Mouse (Mus musculus) bone marrow macrophage, adult 2 months (primary cell): Measurements from ENCODE around the gene Phf1. TPM values are rescaled to one million over a fixed set of nuclear protein-coding genes. Genes with fewer than 3 reads are reported as not detected.

ENCODE experiments used
- H3K27ac ChIP-seq: 2 replicates; pipeline ENCODE4 v1.5.1; 2012; ENCODE audit warnings: low read depth, low read length; ENCODE audit not compliant: insufficient read depth
- H3K4me1 ChIP-seq: 2 replicates; pipeline ENCODE4 v1.6.1; 2012; ENCODE audit warnings: low read length; ENCODE audit not compliant: control insufficient read depth, insufficient read depth
- H3K4me3 ChIP-seq: 2 replicates; pipeline ENCODE4 v1.5.1; 2012; ENCODE audit warnings: mild to moderate bottlenecking, low read length, moderate library complexity; ENCODE audit not compliant: insufficient read depth
- CTCF ChIP-seq: IDR thresholded peaks from 2 replicates; pipeline ENCODE4 v1.5.1; 2012; ENCODE audit warnings: low read depth, mild to moderate bottlenecking, low read length, moderate library complexity
- POLR2A ChIP-seq: IDR thresholded peaks from 2 replicates; pipeline ENCODE4 v1.6.1; 2012; ENCODE audit warnings: mild to moderate bottlenecking, low read depth, low read length, borderline replicate concordance
- polyA plus RNA-seq: library from polyadenylated mRNA; stranded (reverse); fragments of >200 nt; gene quantifications from 2 replicates; pipeline ENCODE4 v1.2.4, GENCODE M21; 2012; ENCODE audit not compliant: missing spikeins, insufficient read depth, insufficient read length

Gene Phf1
- polyA plus RNA-seq, 1 experiment: 34.3 TPM

DNA sequence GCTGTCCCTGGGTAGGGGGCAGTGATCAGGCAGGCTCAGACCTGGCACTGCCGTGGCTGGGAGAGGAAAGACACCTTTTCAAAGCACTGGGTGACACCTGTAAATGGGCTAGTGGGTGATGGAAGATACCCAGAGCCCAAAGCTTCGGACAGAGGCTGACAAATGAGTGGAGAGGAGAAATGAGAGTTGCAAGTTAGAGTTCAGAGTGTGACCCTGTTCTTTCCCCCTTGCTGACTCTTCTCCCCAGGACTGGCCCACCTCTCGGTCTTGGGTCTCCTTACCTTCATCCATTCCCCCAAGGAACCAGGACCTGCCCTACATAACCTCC lies 7.1 kb downstream of the Phf1 start:
- no peak for TF ChIP-seq POLR2A
- no peak for TF ChIP-seq CTCF
- Histone ChIP-seq H3K4me3 (peak overlapping the region; percentile 60), H3K27ac (peak overlapping the region; percentile 71), H3K4me1 (peaks cover 18% of the 10 kb centered on the region)

DNA sequence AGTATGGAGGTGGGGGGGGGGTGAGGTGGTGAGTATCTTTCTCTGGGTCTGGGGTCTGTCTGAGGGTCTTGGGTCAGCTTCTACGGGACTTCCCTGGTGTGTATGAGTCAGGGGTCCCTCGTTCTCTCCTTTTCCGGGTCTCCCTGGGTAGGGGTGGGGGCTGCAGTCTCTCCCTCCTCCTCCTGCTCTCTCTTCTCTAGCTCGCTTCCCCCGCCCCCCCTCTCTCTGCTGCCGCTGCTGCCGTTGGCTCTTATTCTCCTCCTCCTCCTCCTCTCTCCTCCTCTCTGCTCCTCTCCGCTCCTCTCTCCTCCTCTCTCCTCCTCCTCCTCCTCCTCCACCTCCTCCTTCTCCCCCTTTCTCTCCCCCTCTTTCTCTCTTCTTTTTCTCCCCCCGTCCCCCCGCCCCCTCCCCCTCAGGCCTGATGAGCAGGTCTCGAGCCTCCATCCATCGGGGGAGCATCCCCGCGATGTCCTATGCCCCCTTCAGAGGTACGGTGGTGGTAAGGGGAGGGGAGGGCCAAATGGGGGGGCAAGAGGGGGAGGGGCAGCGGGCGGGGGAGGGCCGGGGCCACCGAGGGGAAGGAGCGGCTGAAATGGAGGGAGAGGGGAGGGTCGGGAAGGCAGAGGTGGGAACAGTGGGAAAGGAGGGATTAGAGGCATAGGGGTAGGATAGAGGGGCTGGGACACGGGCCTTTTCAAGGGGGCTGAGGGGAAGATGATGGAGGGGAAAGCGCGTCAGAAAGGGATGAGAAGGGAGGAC lies 8.4 kb downstream of the Phf1 start, which contains the start of gene Syngap1:
TSS of gene Syngap1 (plus strand) at position 223 of the 759 bp plus-strand sequence.
- TF ChIP-seq POLR2A (no peak), CTCF (no peak)
- Histone ChIP-seq H3K27ac (peak within 1 kb of the TSS; percentile 71), H3K4me1 (peaks cover 18% of the 10 kb centered on the region), H3K4me3 (peak within 1 kb of the TSS; percentile 60)

DNA sequence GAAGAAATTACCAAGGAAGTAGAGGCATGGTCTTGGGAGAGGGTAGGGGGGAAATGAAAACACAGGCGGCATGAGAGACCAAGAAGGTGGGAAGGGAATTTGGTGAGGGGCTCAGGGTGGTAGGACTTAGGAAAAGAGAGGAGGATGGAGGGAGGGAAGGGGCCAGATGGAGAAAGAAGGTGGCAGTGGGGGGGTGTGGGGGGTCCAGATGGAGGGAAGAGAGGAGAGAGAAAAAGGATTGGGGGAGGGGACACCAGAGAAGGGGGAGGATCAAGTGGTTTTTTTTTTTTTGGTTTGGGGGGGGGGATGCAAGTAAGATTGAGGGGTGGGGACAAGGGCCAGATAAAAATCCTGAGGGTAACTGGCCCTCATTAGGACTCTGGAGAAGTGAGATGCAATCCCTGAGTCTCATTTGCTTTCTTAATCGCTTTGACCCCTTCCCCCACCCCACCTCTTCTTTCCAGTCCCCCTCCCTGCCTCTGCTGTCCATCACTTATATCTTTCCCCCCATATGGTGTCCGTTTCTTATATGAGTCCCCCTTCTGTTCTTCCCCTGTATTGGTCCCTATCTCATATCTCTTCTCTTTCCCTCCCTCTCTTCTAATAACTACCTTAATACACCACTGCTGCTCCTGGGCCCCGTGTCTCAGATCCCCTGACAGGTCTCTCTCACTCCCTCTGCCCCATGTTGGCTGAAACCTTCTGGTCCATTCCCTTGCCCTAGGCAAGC lies 9.2 kb downstream of the Phf1 start:
- TF ChIP-seq POLR2A (no peak), CTCF (no peak)
- Histone ChIP-seq H3K4me1 (peaks cover 18% of the 10 kb centered on the region), H3K27ac (peak overlapping the region; percentile 59), H3K4me3 (no peak overlapping the region)

DNA sequence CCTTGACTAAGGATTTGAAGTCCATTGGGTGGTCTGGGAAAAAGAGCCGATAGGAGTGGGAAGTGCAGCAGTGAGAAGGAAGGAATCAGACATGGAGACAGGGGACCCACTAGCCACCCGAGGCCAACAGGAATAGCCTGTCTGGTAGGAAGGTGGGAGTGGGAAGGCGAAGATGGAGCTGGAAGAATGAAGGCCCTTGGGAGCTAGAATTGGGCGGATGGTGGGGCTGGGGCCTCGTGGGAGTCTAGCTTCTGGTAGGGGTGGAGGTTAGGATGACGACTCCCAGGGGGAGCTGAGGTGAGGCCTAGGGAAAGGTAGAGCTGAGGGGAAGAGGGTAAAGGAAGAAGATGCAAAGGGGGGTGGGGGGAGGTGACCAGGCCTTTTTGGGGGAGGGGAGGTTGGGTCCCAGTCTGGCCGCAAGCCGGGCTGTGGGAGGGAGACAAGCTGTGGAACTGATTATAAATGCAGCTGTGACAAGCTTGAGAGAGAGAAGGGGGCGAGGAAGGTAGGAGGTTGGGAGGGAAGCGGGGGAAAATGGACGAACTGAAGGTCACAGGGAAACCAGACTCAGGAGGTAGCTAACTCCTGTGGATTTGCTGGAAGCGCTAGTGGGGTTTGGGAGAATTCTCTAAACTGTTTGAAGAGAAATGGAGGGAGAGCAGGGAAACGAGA lies 13.1 kb downstream of the Phf1 start:
- peaks cover 11% of the 10 kb centered on the region for H3K4me1 ChIP-seq
- no peak for TF ChIP-seq CTCF
- no peak for TF ChIP-seq POLR2A
- H3K4me3 ChIP-seq: peak overlapping the region; percentile 52
- no peak overlapping the region for H3K27ac ChIP-seq

DNA sequence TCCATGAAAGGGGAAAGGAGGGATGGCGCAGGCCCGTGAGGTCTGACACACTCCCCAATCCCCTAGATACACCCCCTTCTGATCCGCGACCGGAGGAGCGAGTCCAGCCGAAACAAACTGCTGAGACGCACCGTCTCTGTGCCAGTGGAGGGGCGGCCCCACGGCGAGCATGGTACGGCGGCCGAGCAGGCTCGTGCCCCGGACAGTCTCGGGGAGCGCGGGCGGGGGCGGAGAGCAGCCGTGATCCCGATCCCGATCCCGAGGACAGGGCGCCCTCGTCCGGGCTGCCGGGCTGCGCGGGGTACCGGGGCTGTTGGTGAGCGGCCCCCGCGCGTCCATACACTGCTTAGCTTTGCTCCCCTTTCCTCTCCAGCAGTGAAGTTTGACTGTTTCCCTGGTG lies 13.7 kb downstream of the Phf1 start:
- Histone ChIP-seq H3K27ac (no peak overlapping the region), H3K4me1 (peaks cover 10% of the 10 kb centered on the region), H3K4me3 (peak overlapping the region; percentile 52)
- TF ChIP-seq POLR2A: no peak
- no peak for TF ChIP-seq CTCF

DNA sequence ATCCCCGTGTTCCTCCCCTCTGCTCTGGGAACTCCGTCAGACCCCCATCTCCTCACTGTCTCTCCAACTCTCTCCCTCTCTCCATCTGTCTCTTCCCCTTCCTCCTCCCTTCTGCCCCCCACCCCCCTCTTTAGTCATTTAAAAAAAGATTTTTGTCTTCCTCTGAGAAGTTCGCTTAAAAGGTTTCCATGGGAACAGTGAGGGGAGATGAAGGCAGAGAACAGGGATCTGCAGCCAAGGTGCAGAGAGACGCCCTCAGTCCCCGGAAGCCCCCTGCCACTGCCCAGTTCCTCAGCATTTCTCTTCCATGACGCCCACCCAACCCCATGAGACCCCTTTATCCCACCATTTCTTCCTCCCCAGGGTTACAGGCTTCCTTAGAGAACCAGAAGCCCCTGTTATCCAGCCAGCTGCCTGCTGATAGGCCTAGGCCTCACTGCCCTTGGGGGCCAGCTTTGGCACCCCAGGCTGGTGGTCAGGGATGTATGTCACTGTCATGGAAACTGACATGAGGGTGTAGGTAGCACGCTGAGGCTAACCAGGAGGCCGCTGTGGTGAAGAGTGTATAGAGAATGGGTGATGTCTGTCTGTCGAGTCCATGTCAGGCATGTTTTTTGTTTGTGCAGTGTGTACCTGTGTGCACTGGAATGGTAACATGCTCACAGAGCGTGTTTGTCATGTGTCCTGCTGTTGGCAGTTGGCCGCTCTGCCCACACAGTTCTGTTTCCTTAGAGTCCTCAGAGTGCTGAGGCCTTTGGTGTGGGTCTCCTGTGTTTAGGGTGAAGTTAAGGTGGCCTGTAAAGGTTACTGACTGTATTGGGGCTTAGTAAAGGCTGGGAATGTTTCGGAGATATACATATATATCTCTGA lies 14.6 kb downstream of the Phf1 start:
- H3K27ac ChIP-seq: no peak overlapping the region
- H3K4me1 ChIP-seq: peaks cover 4% of the 10 kb centered on the region
- no peak for TF ChIP-seq POLR2A
- no peak for TF ChIP-seq CTCF
- no peak overlapping the region for H3K4me3 ChIP-seq

DNA sequence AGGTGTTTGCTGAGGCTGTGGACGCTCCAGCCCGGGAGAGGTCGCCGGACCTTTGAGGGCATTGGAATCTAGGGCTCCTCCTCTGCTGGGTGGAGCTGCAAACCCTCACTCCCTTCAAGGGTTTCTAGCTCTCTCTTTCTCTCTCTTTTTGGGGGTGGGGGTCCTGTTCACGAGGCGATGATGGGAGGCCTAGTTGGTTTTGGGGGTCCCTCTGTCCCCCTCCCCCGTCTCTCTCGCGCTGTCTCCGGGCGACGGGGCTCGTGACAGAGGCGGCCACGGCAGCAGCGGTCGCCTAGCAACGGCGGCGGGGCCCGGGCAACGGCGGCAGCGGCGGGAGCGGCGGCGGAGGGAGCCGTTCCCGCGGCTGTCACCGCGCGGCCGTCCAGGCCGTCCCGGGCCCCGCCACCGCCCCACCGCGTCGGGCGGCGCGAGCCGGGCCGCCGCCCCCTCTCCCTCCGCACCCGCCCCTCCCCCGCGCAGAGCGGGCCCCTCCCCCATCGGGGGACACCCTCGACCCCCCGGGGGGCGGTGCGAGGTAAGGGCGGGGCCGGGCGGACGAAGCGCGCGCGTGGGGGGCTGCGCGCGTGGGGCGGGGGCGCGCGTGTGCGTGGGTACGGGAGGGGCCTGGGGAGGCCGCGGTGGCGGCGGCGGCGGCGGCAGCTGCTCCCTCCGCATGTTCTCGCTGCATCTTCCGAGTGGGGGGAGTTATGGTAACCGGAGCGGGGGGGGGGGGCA lies 15.6 kb downstream of the Phf1 start:
- no peaks in the 10 kb centered on the region for H3K4me1 ChIP-seq
- peak overlapping the region; percentile 73 for H3K4me3 ChIP-seq
- TF ChIP-seq CTCF: no peak
- no peak for TF ChIP-seq POLR2A
- H3K27ac ChIP-seq: no peak overlapping the region

DNA sequence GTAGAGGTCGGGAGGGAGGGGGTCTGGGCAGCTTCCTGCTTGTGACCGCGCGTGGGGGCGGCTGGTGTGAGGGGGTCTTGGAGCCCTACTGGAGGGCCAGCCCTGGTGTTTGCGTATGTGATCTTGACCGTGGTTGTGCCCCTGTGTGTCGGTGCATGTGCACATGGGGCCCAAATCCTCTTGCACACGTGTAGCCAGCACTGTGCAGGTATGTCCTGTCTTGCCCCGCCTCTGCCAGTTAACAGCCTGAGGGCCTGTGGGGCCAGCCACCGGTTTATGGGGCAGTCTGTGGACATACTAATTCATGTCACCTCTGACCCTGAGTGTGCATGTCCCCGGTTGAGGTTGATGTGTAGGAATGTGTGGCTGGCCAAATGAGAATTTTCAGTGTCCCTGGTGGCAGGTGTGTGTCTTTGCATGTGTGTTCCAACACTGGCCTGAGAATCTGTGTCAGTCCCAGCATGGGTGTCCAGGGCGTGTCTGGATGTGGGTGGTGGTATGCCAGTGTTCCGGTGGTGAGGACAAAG lies 16.3 kb downstream of the Phf1 start:
- H3K4me3 ChIP-seq: no peak overlapping the region
- no peaks in the 10 kb centered on the region for H3K4me1 ChIP-seq
- TF ChIP-seq CTCF (no peak), POLR2A (no peak)
- H3K27ac ChIP-seq: no peak overlapping the region
